Mouse (Mus musculus) spleen, postnatal 36 days (tissue): ENCODE measurements at regions not wholly inside any gene's neighbourhood (a gene's known extent, or its start where the extent isn't known, plus 50 kb on each side); places are given as distances from the start of the nearest gene placed in this dataset.

Experiments used
- DNase-seq, 2 experiments: peaks; one replicate each; pipeline ENCODE4 v3.0.0; 2022; ENCODE audit warnings: low spot score in 2 of 2, mixed read lengths in 1 of 2

DNA sequence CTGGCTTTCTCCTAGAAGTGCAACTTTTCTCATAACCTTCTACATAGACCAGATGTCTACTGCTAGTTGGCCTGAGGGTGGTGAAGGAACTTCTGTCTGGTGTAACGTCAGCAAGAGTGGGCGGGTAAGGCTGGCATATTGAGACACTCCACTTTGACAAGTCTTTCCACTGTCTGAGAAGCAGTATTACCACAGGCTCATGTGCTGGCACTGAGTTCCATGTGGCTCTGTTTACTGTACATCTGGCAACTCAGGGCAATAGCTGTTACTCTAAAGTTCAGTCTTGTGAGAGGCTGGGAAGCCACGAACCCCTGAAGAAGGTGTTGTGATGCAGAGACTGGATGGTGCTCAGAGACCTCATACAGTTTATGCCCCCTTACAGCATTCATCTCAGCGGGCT, 230.7 kb upstream of the Tbx18 start:
- DNase-seq: no peak

DNA sequence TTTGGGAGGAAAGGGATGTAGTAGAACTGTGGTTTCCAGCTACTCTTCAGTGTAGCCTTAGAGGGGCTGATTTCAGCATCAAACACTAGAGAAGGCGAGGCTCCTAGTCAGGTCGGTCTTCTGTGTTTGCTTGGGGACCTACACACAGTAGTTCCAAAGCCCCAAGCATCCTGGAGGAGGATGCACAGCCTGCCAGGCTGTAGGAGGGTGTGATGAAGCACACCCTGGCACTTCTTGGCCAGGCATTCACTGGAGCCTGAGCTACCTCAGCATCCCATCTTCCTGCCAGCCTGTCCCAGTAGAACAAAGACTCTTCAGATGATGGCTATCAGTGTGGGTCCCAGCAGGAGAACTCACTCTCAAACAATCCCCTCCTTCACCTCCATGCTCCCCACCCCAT, 233.4 kb upstream of the Tbx18 start:
- DNase-seq: no peak

DNA sequence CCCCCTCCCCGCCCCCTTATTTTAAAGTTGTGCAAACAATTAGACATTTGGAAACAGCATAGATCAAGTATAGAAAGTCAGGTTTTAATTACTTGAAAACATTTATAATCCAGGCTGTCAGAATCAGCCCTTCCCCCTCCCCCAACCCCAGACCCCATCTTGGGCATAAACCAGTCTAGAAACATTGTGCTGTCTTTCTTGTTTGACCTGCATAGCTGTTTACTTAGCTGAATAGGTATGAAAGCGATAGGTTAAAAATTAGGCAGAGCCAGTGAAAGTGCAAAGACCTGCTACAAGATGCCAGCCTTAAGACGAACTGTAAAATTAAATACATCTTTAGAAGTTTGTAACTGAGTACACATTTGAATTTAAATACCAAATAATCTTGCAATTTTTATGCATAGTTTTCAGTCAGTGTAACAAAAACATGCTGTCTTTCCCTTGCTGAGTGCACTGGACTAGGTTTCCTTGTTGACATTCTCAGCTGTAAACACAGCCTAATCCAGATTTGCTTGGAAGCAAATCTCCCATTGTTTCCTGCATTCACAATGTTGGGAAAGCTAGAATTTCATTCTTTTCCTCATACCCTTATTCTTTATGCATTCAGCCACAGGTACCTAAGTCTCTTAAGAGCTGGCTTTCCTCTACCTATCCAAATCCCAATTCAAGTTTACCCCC, 234.2 kb upstream of the Tbx18 start:
- DNase-seq: no peak

DNA sequence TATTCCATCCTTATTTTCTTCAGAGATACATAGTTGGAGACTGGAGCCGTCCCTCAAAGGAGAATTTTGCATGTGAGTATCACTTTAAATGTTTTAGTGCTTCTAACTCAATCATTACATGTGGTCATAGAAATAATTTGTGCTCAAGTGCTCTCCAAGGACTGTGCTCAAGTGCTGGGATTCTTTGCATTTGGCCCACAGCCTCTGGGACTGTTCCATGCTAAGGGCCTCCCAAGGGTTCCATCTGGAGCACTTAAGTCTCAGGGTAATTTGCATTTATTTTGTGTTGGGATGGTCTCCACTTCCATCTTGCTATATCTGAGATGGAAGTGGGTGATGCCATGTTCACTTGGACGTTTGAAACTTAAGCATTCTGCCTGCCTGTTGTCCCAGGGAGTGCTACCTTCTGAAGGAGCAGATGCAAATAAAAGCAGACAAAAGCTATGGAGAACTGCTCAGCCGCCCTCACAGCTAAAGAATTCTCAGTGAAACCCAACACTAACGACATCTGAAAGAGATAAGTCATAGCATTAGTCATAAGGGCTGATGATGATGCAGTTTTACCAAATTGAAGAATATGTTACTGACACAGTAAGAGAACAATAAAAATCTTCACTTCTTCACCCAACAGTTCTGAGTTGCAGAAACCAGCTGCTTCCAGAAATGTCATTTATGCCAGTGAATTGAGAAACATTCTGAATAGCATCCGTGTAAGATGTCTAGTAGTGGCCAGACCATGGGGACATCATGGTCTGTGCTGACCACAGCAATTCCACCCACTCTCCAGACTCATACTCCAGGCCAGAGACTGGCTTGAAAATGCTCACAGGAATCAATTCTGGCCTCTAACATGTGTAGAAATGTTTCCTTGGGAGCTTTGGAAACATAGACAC, 237.4 kb upstream of the Tbx18 start:
- DNase-seq: no peak

DNA sequence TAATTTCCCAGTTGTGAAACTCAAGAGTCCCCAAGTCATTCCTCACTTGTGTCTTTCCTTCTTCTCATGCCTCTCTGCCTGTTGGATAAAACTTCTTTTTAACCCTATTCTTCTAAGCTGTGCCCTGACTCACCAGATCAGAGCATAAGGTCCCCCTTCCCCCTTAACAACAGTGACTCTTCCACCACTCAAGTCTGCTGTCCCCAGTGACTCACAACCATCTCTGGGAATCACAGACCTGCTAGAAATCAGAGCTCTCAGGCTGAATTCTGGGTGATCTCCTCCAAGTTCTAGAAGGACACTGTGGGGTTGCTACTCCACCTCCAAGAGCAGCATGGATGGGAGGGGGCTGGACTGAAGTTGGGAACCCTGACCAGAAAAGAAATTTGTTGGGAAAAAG, 239.5 kb upstream of the Tbx18 start:
- DNase-seq: no peak

DNA sequence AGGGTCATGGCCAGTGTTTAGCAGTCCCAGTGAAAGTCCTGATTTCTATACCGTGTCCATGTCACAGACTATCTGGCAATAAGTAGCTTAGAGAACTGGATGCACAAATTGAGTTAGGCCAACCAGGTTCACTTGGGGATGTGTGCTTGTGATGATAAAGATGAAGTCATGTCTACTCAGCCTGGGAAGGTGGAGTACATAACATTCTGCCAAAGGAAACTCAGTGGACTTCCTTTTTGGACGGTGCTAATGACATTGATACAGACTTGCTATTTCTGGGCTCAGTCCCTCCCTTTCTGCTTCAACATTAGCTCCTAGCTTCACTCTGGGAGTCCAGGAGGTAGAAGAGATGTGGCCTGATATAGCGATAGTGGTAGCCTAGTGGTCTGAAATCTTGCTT, 240.7 kb upstream of the Tbx18 start:
- no peak for DNase-seq

DNA sequence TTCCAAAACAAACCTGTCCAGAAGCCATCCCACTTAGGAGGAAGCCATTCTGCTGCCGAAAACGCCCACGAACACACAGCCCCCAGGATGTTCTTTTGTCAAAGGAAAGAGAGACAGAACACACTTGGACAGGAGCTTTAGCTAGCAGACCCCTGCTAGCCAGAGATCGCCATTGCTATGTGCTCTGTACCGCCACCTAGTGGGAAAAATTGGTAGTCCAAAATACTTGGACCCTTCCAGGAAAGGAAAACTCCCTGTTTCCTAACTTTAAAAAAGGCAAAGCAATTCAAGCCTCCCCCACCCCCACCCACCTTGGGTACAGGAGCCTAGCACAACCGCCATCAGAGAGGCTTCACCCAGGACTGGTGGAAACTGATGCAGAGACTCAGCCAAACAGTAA, 242.5 kb upstream of the Tbx18 start:
- no peak for DNase-seq

DNA sequence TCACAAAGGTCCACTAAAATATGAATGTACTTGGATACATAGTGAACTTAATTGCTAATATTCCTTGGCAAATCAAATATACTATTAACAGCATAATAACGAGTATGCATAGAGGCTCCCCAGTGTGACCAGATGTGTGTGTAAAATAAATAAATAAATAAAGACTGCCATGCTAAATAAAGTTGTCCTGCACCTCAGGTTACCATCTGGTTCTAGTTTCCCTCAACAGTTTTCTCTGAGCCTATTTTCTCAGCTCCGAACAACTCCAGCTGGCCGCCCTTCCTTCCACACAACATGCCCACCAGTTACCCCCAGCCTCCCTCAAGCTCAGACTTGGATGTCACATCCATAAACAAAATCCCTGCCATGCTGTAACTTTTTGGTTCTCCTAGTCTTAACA, 253.8 kb upstream of the Tbx18 start:
- DNase-seq: no peak

DNA sequence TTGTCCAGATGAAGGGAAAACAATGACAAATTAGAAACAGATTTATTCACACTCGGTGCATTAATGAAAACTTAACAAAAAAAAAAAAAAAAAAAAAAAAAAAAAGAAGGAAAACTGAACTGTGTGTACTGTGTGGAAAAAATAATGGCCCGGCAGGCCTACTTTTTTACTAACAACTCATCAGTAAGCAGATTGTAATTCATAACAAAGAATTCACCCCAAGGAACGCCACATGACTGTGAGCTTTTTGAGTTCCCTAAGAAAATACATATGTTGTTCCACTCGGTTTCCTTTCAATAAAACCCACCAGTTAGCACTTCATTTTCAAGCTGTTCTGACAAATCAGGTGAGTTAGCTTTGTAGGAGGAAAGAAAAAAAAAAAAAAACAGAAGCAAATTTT, 254.4 kb upstream of the Tbx18 start:
- no peak for DNase-seq

DNA sequence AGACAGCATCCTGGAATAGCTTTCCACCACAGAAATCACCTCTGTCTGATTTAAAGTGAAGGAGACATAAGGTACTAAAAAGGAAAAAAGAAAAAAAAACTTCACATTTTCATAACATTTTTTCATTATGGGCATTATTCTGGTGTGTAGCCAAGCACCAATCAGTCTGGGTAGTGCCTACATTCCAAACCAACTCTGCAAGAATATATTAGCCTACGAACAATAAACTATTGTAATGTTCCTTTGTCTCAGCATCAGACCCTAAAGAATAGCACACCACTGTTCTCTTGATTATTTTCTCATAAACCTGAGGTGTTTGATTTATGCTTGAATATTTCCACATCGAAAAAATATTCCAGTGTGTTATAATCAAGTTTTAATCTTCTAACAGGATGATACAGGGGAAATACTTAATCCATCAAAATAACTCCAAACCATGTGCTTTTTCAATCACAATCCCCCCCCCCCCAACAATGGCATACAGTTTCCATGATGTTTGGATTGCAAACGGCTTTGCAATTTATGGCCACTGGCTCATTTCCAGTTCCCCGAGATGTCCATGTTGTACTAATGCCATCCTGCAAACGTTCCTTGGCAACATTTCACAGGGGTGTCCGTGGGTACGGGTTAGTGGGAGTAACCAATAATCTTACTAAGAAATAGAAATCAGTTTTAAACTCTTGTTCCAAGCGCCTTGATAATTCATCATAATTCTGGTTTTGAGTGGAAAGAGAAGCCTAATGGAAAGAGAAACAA, 275.1 kb upstream of the Tbx18 start:
- no peak for DNase-seq

DNA sequence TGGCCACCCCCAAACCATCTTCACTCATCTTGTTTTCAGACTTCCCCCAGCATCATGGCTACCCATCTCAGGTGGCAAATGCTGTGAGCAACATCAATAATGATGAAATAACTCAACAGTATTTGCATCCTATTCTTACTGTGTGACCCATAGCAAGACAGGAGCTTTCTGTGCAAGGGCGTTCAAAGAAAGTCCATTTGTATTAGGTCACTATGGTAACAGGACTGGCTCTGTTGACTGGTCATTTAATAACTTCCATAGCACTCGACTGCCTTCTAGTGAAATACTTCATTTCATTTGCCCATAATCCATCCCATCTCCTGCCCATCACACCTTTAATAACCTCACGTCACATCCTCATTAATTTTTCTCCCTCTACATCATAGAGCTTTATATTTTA, 292.7 kb upstream of the Tbx18 start:
- DNase-seq: no peak

DNA sequence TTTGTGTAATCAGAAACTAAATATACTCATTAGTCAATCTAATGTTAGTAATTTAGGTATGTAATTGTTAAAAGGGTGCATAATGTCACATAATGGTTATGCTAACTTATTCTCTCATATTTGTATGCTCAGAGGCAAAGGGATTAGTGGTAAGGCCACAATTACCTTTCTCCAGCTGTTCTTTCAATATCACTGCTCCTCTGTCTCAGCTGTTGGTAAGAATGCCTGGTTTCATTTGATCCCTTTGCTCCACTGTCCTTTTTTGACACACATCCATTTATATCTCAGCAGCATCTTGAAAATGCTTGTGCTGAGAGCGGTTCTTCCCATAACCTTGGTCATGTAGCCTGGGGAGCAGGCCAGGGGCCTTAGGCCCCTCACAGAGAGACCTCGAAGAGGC, 294.9 kb upstream of the Tbx18 start:
- no peak for DNase-seq

DNA sequence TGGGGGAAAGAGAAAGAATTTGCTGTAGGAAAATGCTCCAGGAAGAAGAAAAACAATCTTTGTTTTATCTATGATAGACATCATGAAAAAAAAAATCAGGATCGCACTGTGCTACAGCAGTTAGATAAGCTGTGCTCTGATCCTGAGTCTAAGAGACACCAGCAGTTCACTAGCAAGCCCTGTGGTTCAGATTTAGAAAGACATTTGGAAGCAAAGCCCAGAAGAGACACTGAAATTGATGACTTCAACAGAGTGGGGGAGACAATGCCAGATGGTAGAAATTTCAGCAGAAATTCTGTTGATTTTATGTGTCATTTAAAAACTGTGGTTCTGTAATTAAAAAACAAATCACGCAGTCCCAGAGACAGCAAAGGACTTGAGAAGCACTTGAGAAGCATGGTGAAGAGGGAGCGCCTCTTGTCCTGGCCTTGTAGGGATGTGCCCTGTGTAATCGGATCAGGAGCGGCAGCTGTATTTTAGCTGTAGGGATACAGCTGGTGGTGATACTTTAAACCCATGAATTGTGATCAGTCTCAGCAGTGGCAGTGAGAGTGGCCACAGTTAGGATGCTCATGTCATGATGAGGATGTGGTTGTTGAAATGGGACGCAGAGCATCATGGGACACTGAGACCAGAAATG, 296.4 kb upstream of the Nt5e start:
- DNase-seq: no peak

DNA sequence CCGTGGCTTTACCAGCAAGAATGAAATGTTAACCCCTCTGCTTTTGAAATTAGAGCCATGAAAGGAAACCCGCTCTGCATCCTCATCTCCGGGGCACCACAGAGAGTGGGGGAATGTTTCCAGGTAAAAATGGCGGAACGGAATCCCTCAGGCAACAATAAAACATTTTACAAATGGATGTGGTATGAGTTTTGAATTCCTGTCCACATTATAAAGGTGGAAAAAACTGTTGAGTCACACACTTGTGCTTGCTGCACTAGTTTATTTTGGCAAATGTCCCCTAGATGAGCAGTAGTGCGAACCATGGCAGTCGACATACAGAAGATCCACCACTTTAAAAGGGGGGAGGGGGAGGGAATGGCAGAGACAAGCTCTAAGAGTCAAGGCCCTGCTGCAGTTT, 289.4 kb upstream of the Nt5e start:
- no peak for DNase-seq

DNA sequence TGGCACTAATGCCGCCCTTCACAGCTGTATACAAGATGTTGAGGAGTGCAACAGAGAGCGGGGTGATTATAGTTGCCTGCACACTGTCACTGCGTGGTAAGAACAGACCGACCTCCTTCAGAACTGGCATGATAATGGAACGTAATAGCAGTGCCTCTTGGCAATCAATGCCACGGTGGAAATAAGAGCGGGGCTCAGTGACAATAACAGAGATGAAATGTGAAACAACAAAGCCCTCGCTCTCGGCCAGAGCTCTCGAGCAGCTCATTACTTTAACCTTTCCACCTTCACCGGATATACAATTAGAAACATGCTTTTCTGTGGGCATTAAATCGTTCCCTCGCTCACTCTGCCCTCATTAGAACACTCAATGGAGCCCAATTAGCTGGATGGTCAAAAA, 277.7 kb upstream of the Nt5e start:
- no peak for DNase-seq

DNA sequence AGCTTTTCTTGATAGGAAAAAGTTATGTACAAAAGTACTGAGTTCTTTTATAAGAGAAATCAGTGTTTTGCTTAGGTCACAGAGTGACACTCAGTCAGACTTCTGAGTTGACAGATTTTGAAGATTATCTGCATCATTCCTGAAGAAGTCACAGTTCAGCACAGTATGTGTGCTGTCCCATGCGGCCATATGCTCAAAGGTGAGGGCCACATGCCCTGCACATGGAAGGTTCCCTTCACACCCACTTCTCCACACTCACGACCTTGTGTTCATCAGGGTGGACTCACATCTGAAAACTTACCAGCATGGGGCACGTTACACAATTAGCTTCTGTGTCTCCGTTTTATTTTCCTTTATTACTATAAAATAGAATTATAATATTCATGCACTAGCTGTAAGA, 277.2 kb upstream of the Nt5e start:
- DNase-seq: no peak

DNA sequence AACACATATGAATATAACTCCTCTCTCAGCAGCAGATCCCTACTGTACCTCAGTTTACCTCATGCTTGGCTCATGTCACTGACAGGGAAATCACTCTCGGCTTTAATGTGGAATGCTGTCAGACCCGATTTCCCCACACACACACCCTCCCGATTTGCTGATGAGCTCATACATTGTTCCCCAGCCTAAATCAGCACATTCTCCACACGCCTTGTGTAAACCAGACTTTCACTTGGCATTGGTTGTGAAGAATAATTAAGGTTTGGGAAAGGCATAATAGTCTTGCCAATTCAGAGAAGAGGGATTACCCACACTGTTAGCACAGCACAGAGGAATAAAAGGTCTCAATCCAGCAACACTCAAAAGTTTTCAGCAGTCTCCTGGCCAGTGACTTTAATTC, 268.4 kb upstream of the Nt5e start:
- DNase-seq: no peak

DNA sequence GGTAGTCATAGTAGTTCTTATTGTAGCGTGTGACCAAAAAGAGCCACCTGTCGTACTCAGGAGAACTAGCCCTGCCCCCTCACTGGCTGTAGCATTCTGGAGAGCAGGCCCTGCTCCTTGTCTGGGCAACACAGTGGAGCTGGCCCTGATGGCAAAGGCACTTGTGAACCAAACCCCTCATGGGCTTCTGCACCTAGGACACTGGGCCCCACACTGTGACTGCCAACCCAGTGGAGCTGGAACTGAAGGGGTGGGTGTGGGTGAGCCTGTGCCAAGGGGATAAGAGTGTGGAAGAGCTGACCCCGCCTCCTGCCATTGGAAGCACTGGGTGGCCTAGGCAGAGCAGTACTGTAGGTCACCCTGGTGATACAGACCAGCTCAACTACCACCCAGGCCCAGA, 268.0 kb upstream of the Nt5e start:
- DNase-seq: no peak

DNA sequence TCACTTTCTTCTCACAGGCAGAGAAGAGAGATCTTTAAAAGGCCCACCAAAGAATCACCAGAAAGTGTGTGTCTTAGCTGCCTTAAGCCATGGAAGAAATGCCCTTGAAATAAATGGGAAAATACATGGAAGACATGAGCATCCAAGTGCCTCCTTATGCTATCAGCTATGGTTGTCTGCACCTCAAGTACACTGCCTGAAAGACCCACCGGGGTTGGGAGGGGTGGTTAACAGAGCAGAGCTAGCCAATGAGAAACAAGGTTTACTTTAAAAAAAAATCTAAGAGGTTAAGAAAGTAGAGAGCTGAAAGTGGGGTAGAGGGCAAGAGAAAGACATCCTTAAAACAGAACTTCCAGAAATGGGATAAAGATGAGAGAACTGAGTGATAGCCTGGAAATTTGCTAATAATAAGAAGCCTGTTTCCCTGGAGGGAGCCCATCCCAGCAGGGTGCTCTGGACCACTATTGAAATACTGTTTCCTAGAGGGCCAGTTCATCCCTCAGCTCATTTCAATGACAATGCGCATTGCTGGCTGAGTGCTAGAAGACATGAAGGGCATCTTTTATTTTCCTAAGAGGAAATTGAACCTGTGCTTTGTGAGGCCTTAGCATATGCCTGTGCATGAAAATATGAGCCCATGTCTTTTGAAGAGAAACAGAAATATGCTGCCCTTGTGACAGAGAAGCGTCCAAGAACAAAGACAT, 262.9 kb upstream of the Nt5e start:
- no peak for DNase-seq

DNA sequence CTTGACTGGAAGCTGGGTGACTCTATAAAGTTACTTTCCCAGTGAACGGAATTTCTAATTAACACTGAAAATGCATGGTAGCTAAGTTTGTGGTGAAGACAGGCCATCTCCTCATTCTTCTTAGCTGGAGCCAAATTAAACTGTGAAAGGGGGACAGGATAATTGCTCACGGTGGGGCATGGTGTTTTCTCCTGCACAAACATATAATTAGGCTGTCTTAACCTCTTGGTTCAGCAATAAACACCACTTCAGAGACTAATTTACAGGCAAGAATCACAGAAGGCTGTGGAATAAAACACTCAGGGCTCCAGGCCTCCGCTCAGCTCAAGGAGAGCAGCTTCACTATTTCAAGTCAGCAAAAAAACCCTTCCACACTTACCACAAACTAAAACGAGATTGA, 261.9 kb upstream of the Nt5e start:
- DNase-seq: no peak

DNA sequence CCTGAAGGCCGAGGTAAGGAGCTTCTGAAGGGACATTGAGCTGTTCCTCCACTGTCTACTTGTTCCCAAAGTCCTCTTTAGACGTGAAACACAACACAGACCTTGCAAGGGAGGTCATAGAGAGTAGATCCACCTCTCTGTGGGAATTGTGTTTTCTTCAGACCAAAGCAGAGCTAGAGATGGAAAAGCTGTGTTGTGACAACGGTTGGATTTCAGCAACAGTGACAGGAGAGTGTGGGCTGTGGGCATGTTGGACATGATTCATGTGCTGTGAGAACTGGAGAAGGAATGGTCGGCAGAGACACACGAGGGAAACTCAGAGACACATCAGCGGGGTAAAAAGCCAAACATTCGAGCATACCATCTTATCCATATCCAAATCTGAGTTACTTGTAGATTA, 261.2 kb upstream of the Nt5e start:
- DNase-seq: no peak

DNA sequence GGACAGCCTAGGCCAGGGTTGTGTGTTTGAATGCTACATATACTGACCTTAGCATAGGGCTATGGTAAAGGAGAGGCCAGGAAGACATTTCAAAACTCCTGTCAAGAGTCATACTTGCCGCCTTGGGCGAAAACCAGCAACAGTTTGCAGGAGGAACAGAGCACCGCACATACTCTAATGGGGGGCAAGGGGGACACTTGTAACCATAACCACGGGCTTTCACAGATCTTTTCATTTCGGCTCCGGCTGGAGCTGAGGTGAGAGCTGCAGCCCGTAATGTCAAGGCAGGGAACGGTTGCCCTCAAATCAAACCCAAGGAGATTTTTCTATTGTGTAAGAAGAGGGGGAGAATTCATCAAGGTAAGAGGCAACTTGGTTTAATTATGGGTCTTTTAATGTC, 258.7 kb upstream of the Nt5e start:
- DNase-seq: no peak
